Mouse (Mus musculus) spleen, adult 12 weeks (tissue): ENCODE data around the gene Stt3b.
"Not testable (repeated sequence)": the region's sequence is repeated elsewhere in the genome, so short reads cannot be mapped to it uniquely, and the experiment has no call there.

ENCODE experiments used
- DNase-seq: peaks from one replicate; pipeline ENCODE4 v3.0.0; 2022; ENCODE audit warnings: low spot score

Stt3b gene

GRCm38 (mm10) chr9:115318621-115319375 lies 8.6 kb upstream of the Stt3b start:
- no peak for DNase-seq

GRCm38 (mm10) chr9:115317049-115317448 lies 6.8 kb upstream of the Stt3b start:
- no peak for DNase-seq

- no peak for DNase-seq
These were observed 4.3 kb upstream of the Stt3b start for GRCm38 (mm10) chr9:115314556-115314955.

- no peak for DNase-seq
These were observed 3.6 kb upstream of the Stt3b start for GRCm38 (mm10) chr9:115313830-115314229.

- DNase-seq = no peak
These were observed 951 bp upstream of the Stt3b start for GRCm38 (mm10) chr9:115311223-115311520.

GRCm38 (mm10) chr9:115309977-115310345 lies 260 bp downstream of the Stt3b start:
- no peak for DNase-seq

GRCm38 (mm10) chr9:115309381-115309971 lies 745 bp downstream of the Stt3b start:
- DNase-seq = no peak

- no peak for DNase-seq
These were observed 1.3 kb downstream of the Stt3b start for GRCm38 (mm10) chr9:115308941-115309380.

GRCm38 (mm10) chr9:115308401-115308800 lies 1.8 kb downstream of the Stt3b start:
- DNase-seq = no peak

GRCm38 (mm10) chr9:115306202-115306601 lies 4.0 kb downstream of the Stt3b start:
- no peak for DNase-seq

GRCm38 (mm10) chr9:115304149-115304548 lies 6.1 kb downstream of the Stt3b start:
- no peak for DNase-seq

GRCm38 (mm10) chr9:115301593-115301992 lies 8.6 kb downstream of the Stt3b start:
- no peak for DNase-seq

GRCm38 (mm10) chr9:115301002-115301579 lies 9.1 kb downstream of the Stt3b start:
- no peak for DNase-seq

- no peak for DNase-seq
These were observed 13.5 kb downstream of the Stt3b start for GRCm38 (mm10) chr9:115296738-115297137.

- no peak for DNase-seq
These were observed 16.2 kb downstream of the Stt3b start for GRCm38 (mm10) chr9:115293920-115294594.

- DNase-seq = no peak
These were observed 22.3 kb downstream of the Stt3b start for GRCm38 (mm10) chr9:115287774-115288434.

- DNase-seq = no peak
These were observed 25.8 kb downstream of the Stt3b start for GRCm38 (mm10) chr9:115284385-115284784.

GRCm38 (mm10) chr9:115283403-115283802 lies 26.8 kb downstream of the Stt3b start:
- no peak for DNase-seq

- DNase-seq = no peak
These were observed 31.6 kb downstream of the Stt3b start for GRCm38 (mm10) chr9:115278641-115279040.

- no peak for DNase-seq
These were observed 35.4 kb downstream of the Stt3b start for GRCm38 (mm10) chr9:115274806-115275205.

- DNase-seq = no peak
These were observed 37.0 kb downstream of the Stt3b start for GRCm38 (mm10) chr9:115273095-115273649.

- DNase-seq = not testable (repeated sequence)
These were observed 37.8 kb downstream of the Stt3b start for GRCm38 (mm10) chr9:115272451-115272850.
